Mouse (Mus musculus): ENCODE data around the gene Zfand3. TPM values are rescaled to one million over a fixed set of nuclear protein-coding genes. Genes with fewer than 3 reads are reported as not detected.

The Zfand3 gene
- total RNA-seq, 2 experiments from 2014 or later, result 137 to 138 TPM

DNA sequence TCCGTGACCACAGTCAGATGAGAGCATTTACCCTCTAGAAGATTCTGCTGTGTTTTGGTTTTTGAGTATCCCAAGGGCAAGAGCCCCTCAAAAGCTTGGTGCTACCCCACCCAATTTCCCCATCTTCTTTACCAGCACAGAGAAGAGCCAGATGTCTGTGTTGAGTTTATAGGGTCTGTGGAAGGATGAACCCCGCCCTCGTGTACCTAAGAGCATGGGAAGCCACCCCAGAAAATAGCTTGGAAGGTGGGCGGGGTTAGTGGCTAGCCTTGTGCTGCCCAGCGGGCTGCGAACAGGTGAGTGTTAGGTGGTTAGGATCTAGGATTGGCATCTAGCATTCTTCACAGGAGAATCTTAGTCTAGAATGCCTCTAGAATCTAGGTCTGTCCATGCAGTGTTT, 182.6 kb downstream of the Zfand3 start:
- no peak for DNase-seq
- intact Hi-C loops (cut with DNase I), result loop anchor here (5.0 kb wide), 1 partner anchor 40 kb away; no protein-coding TSS in a partner anchor

DNA sequence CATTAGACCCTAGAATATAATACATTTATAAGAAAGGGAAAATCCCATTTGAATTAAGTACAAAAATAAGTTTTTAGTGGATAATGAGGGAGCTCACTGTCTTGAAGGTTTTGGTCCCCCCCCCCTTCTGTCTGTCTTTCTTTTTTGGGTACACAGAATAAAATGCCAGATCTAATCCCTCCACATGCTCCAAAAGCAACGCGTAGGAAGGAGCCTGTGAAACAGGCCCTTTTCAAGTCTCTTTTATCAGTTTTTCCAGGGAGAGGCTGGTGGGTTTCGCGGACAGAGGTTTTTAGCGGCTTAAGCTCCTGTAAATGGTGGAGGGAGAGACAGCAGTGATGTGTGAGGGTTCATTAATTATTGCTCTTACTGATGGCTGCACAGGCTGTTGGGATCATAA, 183.0 kb downstream of the Zfand3 start:
- intact Hi-C loops (cut with DNase I), result loop anchor here (5.0 kb wide), 1 partner anchor 40 kb away; no protein-coding TSS in a partner anchor

DNA sequence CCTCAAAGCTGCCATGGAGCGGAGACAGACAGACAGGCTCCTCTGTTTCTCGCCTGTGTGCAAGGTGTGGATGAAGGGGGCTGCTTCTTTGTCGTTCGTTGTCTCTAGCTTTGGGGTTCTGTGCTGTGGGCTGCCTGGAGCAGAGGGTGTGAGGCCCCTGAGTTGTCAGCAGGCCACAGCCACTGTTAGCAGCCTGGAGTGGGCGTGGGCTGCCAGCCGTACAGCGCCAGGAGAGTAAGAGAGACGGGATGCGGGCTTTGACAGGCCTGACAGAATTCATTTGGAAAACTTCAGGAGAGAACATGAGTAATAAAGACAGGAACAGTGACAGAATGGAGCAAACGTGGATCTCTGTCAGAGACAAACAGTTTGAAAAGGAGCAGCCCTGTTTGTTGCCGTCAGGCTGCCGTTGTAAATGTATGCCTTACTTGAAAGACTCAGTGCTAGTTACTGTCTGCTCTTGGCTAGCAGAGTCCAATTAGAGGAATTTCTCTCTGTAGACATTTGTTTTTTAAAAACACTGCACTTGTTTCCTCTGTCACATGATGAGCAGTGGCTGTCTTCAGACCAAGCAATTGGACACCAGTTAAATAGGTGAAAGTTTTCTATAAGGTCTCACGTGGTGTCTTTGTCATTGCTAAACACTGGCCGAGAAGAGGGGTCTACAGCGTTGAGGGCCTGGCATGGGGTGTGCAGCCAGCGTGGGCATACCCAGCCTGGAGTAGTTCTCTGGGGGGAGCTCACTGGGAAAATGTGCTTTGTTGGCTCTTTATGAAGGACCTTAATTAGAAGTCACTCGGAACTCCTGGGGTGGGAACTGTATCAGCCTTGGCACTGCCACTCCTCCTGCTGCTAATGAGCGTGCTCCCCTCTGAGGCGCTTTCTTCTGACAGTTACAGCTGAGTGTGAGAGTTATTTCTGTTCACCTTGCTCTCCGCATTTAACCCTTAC, 183.8 kb downstream of the Zfand3 start:
- DNase-seq, result no peak
- intact Hi-C loops (cut with DNase I), result loop anchor here (5.0 kb wide), 1 partner anchor 41 kb away; no protein-coding TSS in a partner anchor

More for the DNA sequence above, 183.0 kb downstream of the Zfand3 start:
- DNase-seq, result no peak

DNA sequence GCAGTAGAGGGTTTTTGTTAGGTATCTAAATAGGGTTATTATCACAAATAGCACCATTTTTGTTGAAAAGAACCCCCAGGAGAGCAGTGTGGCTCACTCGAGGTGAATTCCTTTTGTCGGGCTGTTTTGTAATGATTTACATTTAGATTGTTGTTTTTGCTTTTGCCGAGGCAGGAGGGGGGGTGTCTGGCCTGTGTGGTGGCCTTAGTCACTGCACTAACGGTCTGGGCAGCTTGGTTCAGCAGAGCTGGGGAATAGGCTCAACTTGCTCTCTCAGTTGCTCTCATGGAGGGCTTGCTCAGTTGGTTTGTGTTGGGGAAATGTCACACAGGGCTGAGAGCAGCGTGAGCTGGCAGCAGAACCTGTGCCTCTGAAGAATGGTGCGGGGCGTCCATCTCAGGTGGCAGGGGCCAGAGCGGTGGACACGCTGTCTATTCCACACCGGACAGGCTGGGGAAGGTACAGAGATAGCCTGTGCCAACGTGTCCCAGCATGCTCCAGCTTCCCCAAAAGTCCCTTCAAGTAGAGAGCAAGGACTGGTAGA, 186.6 kb downstream of the Zfand3 start:
- intact Hi-C loops (cut with DNase I), result no loop called here
- DNase-seq, result no peak

DNA sequence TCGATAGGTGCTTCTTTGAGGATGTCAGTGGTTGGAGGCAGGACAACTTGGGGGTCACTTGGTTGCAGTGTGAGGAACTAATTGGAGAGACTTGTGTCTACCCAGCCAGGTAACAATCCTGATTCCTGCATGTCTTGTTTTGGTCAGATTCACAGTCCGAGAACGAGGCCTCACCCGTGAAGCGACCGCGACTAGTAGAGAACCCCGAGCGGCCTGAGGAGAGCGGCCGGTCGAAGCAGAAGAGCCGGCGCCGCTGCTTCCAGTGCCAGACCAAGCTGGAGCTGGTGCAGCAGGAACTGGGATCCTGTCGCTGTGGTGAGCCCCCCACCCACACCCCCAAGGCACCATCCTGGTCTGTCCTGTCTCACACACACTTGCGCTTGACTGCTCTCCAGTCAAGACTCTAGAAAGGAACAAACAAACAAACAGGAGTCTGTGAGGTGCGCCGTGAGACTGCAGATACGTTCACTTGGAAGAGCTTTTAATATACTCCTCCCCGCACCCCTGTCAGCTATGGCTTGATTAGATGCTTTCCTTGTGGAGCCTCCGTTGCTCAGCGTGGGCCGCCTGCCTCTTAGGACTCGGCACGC, 188.0 kb downstream of the Zfand3 start:
- intact Hi-C loops (cut with DNase I), result no loop called here
- DNase-seq, result peak in 1 of 2 experiments; percentile 1

DNA sequence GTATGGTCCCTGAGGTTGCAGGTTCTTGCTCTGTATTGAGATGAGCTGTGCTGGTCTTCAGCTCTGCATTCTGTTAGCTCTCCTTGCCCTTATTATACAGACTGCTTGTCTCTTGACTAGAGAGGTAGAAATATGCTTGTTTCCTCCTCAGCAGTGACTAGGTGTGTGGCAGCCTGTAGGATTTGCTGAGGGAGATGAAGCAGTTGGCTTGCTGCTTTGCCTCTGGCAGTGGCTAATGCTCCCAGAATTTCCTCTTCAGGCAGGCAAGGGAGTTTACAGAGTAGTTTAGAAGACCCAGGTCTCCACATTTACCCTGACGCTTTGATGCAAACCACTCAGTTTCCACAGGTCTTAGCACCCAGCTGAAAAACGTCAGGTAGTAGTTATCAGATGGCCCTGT, 189.1 kb downstream of the Zfand3 start:
- intact Hi-C loops (cut with DNase I), result loop anchor here (2.0 kb wide), 1 partner anchor 87 kb away; no protein-coding TSS in a partner anchor

DNA sequence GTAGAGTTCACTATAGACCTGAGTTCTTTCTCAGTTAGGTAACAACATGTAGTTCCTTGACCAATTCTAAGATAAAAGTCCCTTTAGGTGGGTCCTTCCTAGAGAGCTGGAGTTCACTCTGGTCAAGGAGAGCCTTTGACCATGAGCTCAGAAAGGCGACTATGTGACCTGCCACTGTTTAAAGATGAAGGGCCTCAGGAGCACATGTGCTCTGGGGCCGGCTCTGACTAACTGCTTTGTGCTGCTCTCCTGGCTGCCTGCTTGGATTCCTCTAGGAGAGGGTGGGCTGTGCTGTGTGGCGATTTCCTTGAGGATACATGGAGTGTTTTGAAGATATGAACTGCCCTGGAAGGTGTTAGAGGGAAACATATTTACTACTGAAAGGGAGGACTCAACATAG, 189.6 kb downstream of the Zfand3 start:
- intact Hi-C loops (cut with DNase I), result loop anchor here (2.0 kb wide), 1 partner anchor 87 kb away; no protein-coding TSS in a partner anchor
- DNase-seq, result peak in 1 of 2 experiments; percentile 5

More for the DNA sequence above, 189.1 kb downstream of the Zfand3 start:
- DNase-seq, result no peak

DNA sequence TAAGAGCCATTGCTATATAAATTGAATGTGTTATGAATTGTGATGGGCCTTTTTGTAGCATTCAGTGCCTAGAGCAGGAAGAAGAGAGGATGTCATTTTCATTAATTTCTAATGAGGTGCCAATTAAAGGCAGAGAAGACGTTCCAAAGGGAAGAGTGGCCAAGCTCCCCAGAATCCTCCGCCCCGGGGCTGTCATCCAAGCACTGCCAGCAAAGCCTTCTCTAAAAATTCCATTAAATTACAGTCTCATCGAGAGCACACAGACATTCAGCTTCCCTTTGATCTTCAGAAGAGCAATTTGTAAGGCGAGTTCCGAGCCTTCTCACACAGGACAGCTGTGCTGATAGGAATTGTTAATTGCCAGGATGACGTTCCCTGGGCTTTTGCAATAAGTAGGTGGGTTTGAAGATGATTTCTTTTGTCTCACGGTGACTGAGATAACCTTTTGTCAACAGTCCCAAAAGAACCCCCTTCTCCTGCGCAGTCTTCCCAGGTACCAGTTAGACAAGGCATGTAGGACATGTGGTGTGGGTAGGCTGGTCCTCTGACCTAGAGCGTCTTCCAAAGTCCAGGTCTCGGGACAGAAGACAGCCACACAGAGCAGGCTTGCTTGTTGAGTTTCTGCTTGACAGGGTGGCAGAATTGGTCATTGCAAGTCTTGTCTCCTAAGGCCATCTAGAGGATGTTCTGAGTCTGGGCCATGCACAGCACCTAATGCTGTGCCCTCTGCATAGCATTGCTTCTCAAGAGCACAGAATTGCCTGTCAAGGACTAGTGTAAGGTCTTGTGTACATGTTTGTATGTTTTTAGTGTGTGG, 190.3 kb downstream of the Zfand3 start:
- intact Hi-C loops (cut with DNase I), result loop anchor here (2.0 to 5.0 kb wide), 2 partner anchors 88 to 218 kb away; no protein-coding TSS in a partner anchor
- DNase-seq, result peak in 1 of 2 experiments; percentile 26

DNA sequence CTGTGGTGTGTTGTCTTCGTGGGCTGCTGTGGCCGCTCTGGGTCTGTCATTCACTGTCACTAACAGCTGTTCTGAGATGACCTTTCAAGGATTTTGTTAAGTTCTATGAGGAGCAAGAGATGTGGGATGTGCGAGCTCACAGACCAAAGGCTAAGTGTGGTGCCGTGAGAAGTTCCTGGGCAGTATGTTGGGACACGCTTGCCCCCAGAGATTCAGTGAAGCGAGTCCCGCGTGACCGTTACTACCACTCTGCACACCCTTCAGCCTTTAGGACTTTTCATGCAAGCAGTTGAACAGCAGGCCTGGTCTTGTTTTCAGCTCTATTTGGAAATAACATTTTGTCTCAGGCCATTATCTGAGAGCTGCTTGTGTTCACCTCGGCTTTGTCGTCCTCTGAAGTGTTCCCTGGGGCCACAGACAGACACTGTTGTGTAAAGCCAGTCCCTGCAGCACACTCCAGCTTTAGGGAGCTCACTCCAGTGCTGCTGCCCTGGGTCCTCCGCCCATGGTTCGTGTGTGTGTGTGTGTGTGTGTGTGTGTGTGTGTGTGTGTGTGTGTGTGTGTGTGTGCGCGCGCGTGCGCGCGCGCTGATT, 191.2 kb downstream of the Zfand3 start:
- DNase-seq, result peak in 1 of 2 experiments; percentile 24
- intact Hi-C loops (cut with DNase I), result loop anchor here (2.0 to 5.0 kb wide), 2 partner anchors 89 to 218 kb away; no protein-coding TSS in a partner anchor

DNA sequence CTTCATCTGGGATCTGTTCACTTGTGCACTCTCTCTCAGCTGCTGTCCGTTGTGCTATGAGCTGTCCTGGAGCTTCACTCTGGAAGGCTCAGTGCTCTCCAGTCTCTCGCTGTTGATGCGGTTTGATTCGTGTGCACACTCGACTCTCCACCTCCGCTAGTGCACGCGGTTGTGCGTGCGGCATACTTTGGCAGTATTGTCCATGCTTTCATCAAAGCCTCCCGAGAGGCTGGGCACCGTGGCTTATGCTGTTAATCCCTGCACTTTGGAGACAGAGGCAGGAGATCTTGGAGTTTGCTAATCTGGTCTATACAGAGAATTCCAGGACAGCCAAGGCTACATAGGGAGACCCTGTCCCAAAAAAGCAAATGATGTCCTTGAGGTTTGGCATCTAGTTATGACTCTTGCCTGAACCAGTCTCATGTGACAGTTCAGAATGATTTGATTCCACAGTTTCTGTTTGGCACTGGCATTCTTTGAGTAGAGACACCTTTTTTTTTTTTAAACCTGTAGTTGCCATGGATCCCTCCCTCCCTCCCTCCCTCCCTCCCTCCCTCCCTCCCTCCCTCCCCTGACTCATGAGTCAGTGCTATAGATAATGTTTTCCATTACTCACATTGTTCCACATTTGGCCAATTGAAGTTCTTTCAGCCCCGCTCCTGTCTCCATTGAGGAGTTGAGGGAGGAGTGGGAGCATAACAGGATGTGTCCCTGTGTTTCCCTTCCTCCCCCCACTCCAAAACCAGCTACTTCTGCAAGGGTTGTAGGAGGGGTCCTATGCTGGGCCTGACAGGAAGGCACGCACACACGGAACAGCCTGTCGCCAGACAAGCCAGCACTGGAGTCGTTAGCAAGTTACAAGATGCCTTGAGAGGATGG, 192.1 kb downstream of the Zfand3 start:
- intact Hi-C loops (cut with DNase I), result loop anchor here (5.0 kb wide), 1 partner anchor 219 kb away; no protein-coding TSS in a partner anchor
- DNase-seq, result peak; percentile 57

DNA sequence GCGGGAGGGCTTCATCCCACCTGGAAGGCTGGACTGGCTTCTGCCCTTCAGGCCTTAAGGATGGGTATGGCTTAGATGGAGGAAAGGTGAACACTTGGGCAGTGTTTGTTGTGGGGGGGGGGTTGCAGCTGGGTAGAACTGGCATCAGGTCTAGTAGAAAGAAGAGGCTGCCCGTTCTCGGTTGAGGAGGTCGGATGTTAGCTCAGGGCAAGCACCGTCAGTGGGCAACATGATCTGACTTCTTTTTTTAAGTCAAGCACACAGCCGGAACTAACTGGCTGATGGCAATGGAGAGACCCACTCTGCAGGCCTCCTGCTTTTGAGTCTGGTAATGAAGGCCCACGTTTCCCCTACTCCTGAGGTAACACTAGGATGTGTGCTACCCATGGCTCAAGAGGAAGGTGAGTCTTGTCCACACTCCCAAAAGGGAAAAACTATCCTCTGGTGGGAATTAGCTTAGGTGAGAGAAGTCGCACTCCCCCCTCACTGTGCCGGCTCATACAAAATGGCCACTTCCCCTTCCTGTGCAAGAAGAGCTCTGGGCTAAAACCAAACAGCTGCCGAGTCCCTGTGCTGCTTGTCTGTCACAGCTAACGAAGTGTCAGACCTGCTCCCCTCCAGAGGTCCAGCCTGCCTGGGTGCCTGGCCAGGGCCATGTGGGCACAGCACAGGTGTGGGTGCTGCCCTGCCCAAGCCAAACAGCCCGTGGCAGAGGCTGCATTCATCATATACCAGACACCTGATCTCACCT, 192.9 kb downstream of the Zfand3 start:
- intact Hi-C loops (cut with DNase I), result loop anchor here (5.0 kb wide), 1 partner anchor 220 kb away; no protein-coding TSS in a partner anchor
- peak in 1 of 2 experiments; percentile 44 for DNase-seq

DNA sequence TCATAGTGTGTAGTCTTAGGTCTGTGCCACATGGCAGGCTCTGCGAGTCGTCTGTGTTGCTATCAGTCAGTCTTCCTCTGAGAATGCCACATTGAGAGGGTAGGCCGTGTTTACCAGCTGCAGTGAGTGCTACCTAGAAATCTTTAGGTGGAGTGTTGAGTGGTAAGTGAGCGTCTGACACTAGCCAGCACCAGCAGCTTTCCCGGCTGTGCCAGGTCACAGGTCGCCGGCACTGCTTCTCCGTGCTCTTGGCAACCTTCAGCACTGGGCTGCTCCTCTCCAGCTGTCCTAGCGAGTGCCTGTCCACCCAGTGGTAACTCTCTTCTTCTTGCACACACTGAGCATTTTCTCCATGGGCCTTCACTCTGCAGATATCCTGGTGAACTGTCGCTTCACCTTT, 193.9 kb downstream of the Zfand3 start:
- intact Hi-C loops (cut with DNase I), result loop anchor here (5.0 kb wide), 1 partner anchor 221 kb away; no protein-coding TSS in a partner anchor
- DNase-seq, result peak; percentile 64 to 71

DNA sequence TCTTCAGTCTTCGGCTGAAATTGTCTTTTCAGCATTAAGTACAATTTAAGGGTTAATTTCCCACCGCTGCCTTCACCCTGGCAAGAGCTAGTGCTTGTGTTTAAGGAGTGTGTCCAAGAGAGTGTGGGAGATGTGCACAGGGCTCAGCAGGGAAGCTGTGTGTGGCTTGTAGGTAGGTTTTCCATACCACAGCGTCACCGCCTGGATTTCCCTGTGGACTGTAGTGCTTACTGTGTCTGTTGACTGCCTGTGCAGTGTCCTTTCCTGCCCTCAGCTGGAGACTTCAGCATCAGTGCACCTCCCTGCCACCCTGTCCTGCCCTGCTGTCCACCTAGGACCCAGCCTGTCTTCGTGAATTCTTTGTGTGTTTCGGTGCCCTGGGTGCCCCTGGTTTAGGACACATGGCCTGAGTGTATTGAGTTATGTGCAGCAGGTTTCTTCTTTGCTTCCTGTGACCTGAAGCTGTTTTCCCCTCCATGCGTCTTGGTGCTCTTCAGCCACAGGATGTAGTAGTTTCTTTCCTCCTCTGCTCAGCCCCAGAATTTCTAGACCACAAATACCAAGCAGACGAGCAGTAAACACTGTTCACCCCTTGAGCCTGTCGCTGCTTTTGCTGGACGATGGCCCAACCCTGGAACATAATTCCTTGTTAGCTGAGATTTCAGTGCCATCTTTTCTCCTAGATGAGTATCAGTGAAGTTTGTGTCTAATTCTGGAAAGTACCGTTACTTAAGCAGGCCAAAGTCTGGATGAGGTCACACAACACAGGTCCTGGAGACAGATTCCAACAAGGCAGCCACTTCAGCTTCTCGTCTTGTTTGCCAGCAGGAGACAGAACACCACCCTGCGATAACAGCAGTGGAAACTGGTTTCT, 195.1 kb downstream of the Zfand3 start:
- intact Hi-C loops (cut with DNase I), result loop anchor here (5.0 kb wide), 1 partner anchor 222 kb away; no protein-coding TSS in a partner anchor
- DNase-seq, result peak; percentile 42 to 47

DNA sequence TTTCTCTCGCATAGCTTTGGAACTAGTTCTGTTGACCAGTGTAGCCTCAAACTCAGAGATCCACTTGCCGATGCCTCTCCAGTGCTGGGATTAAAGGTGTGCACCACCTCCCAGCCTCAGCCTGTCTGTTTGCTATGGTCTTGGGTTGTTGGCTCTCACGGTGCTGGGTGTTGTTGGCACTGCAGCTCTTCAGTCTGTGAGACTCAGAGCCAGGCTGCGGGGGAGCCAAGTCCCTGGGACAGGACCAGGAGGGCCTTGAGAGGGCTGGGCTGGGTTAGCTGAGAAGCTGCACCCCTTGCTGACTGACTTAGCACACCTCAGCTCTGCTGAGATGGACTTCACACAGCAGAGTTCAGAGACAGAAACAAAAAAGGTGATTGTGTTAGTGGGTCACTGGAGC, 195.8 kb downstream of the Zfand3 start:
- DNase-seq, result peak; percentile 45 to 48
- intact Hi-C loops (cut with DNase I), result no loop called here

DNA sequence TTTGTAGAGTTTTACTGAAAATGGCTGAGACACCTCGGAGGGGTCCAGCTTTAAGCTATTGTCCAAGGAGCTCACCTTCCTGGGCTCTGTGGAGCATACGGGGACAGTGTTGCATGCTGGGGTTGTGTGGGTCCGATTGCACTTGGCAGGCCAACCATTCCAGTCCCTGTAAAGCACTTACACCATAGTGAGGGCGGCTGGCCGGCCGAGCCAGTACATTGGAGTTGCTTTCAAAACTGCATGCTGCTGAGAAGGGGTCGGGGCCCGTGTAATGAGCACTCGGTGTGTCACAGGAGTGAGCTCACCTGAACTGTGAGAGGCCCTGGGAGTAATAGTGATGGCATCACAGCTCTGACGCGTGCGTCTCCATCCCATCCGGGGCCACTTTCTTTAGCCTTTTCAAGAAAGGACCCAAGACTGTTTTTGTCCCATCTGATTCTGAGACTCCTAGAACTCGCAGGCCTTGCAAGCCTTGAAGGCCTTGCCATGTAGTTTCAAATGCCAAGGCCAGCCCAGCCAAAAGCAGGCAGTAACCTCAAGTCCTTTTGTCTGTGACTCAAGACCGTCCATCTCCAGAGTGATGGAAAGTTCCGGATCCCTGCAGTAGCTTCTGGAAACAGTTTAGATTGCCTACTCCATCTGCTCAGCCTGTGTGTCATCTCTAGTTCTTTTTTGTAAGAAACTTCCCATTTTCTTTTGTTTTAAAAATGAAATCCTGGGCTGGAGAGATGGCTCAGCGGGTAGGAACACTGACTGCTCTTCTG, 200.7 kb downstream of the Zfand3 start:
- DNase-seq, result no peak
- intact Hi-C loops (cut with DNase I), result no loop called here

DNA sequence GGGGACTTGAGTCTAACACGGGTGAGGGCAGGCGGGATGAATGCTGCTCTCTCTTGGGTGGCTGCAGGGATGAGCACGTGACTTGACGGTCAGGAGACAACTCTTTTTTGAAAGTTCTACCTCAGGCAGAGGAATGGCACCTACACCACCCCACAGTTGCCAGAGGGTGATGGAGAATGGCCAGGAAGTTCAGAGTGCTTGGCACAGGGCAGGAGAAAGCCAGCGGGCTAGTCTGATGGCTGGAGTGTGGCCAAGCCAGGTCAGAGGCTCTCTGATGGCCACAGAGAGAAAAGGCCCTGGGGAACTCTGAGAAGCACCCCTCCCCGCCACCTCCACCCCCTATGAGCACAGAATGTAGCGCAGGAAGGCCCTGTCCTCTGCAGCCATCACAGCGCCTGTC, 205.7 kb downstream of the Zfand3 start:
- intact Hi-C loops (cut with DNase I), result no loop called here
- no peak for DNase-seq

All from heart, postnatal 10 days (tissue).